In genomic region chr16:91694455-91695084, GRCm38 (mm10) we compare ENCODE assay signal across 8 mouse cellular contexts. TPM values are rescaled to one million over a fixed set of nuclear protein-coding genes. Genes with fewer than 3 reads are reported as not detected.
DNase-seq lines count a peak whose midpoint lies in the region; ATAC-seq and TF ChIP-seq lines count a peak whose summit lies in the region.

No protein-coding gene starts in this region.

- peak; percentile 88 for TF ChIP-seq CTCF in C2C12 (IDR thresholded peaks at IDR 0.05; ENCODE audit: control insufficient read depth, insufficient read depth, insufficient read length)
- peak; percentile 93 for TF ChIP-seq CTCF in bone marrow macrophage, adult 2 months (IDR thresholded peaks at IDR 0.05; ENCODE audit: low read depth, low read length)

- ATAC-seq in erythroid progenitor cell, adult 5-6 weeks (replicated peaks; ENCODE audit: low FRiP score, poor library complexity, severe bottlenecking): peak; percentile 92
- peak; percentile 81 for ATAC-seq in heart, embryonic 12.5 days (ENCODE audit: insufficient number of reproducible peaks, low FRiP score)
- ATAC-seq in kidney, embryonic 15.5 days (replicated peaks; ENCODE audit: low FRiP score): peak; percentile 94
- ATAC-seq in liver, embryonic 11.5 days (replicated peaks; ENCODE audit: low FRiP score): peak; percentile 85
- peak; percentile 87 for ATAC-seq in stomach, embryonic 14.5 days (ENCODE audit: insufficient number of reproducible peaks, insufficient read depth, low FRiP score, low read depth)

- H3ac ChIP-seq in C2C12 (ENCODE audit: control insufficient read depth, insufficient read length, low read depth): no peak overlapping the region

- no peaks in the 10 kb centered on the region for H3K27me3 ChIP-seq in C2C12 (ENCODE audit: control insufficient read depth, insufficient read depth, insufficient read length)
- H3K27me3 ChIP-seq in heart, embryonic 12.5 days (replicated peaks): no peaks in the 10 kb centered on the region
- H3K27me3 ChIP-seq in kidney, embryonic 15.5 days: no peaks in the 10 kb centered on the region
- no peaks in the 10 kb centered on the region for H3K27me3 ChIP-seq in liver, embryonic 11.5 days (replicated peaks; ENCODE audit: control insufficient read depth, insufficient read depth, low read length)
- H3K27me3 ChIP-seq in stomach, embryonic 14.5 days (ENCODE audit: control insufficient read depth, insufficient read depth, low read length): no peaks in the 10 kb centered on the region

- 30% methylated on average over 14 of the region's 14 CpGs for whole genome bisulfite sequencing in heart, embryonic 12.5 days
- 32% methylated on average over 14 of the region's 14 CpGs for WGBS in kidney, embryonic 15.5 days
- WGBS in liver, embryonic 11.5 days: 31% methylated on average over 14 of the region's 14 CpGs
- 32% methylated on average over 14 of the region's 14 CpGs for WGBS in stomach, embryonic 14.5 days

- no peak overlapping the region for H3K27ac ChIP-seq in bone marrow macrophage, adult 2 months (ENCODE audit: insufficient read depth, low read depth, low read length)
- no peak overlapping the region for H3K27ac ChIP-seq in heart, embryonic 12.5 days (ENCODE audit: poor library complexity, severe bottlenecking)
- 0 out of 2 replicates have a peak overlapping the region, but pooled peaks have one; percentile 29 for H3K27ac ChIP-seq in kidney, embryonic 15.5 days
- H3K27ac ChIP-seq in liver, embryonic 11.5 days (ENCODE audit: low read depth, low read length): no peak overlapping the region
- no peak overlapping the region for H3K27ac ChIP-seq in stomach, embryonic 14.5 days (ENCODE audit: low read length)

- no peak for TF ChIP-seq POLR2A in bone marrow macrophage, adult 2 months (IDR thresholded peaks at IDR 0.05; ENCODE audit: borderline replicate concordance, low read depth, low read length)

- peak; percentile 71 for DNase-seq in liver, embryonic 11.5 days (ENCODE audit: low spot score)
- peak; percentile 58 to 68 for DNase-seq in natural killer cell, adult 2 months (ENCODE audit: low spot score in 2 of 2)

- peaks cover 10% of the 10 kb centered on the region for H3K4me1 ChIP-seq in bone marrow macrophage, adult 2 months (ENCODE audit: control insufficient read depth, insufficient read depth, low read length)
- peaks cover 6% of the 10 kb centered on the region; the same call in 1 of the 2 replicates for H3K4me1 ChIP-seq in heart, embryonic 12.5 days (replicated peaks)
- H3K4me1 ChIP-seq in kidney, embryonic 15.5 days: peaks cover 16% of the 10 kb centered on the region
- peaks cover 8% of the 10 kb centered on the region for H3K4me1 ChIP-seq in liver, embryonic 11.5 days (replicated peaks; ENCODE audit: control insufficient read depth, insufficient read depth, low read length)
- H3K4me1 ChIP-seq in stomach, embryonic 14.5 days (ENCODE audit: control insufficient read depth, insufficient read depth, low read length): no peaks in the 10 kb centered on the region

- H3K4me3 ChIP-seq in C2C12 (ENCODE audit: insufficient read depth, poor library complexity, severe bottlenecking): no peak overlapping the region
- H3K4me3 ChIP-seq in bone marrow macrophage, adult 2 months (ENCODE audit: insufficient read depth, low read length): no peak overlapping the region
- H3K4me3 ChIP-seq in heart, embryonic 12.5 days: no peak overlapping the region
- H3K4me3 ChIP-seq in kidney, embryonic 15.5 days (replicated peaks): no peak overlapping the region
- H3K4me3 ChIP-seq in liver, embryonic 11.5 days (ENCODE audit: low read depth, low read length): no peak overlapping the region
- no peak overlapping the region for H3K4me3 ChIP-seq in stomach, embryonic 14.5 days (ENCODE audit: low read depth, low read length)

- H3K4me2 ChIP-seq in heart, embryonic 12.5 days: no peak overlapping the region
- H3K4me2 ChIP-seq in kidney, embryonic 15.5 days: 0 out of 2 replicates have a peak overlapping the region, but pooled peaks have one; percentile 25
- no peak overlapping the region for H3K4me2 ChIP-seq in liver, embryonic 11.5 days
- H3K4me2 ChIP-seq in stomach, embryonic 14.5 days (replicated peaks; ENCODE audit: low read depth, low read length): no peak overlapping the region

- H3K79me3 ChIP-seq in C2C12 (ENCODE audit: low read depth): no peaks in the 10 kb centered on the region

- no peak overlapping the region for H3K9ac ChIP-seq in heart, embryonic 12.5 days
- no peak overlapping the region for H3K9ac ChIP-seq in kidney, embryonic 15.5 days
- no peak overlapping the region for H3K9ac ChIP-seq in liver, embryonic 11.5 days (ENCODE audit: low read depth, low read length)
- H3K9ac ChIP-seq in stomach, embryonic 14.5 days (replicated peaks; ENCODE audit: low read depth, low read length): no peak overlapping the region

- H3K36me3 ChIP-seq in C2C12 (ENCODE audit: control insufficient read depth, insufficient read depth): peaks cover 15% of the 10 kb centered on the region
- H3K36me3 ChIP-seq in heart, embryonic 12.5 days: peaks cover 43% of the 10 kb centered on the region
- peaks cover 38% of the 10 kb centered on the region for H3K36me3 ChIP-seq in kidney, embryonic 15.5 days
- peaks cover 8% of the 10 kb centered on the region for H3K36me3 ChIP-seq in liver, embryonic 11.5 days (ENCODE audit: control insufficient read depth, insufficient read depth, low read length)
- H3K36me3 ChIP-seq in stomach, embryonic 14.5 days (ENCODE audit: control insufficient read depth, insufficient read depth, low read length): peaks cover 9% of the 10 kb centered on the region

- H3K9me3 ChIP-seq in heart, embryonic 12.5 days (replicated peaks): no peaks in the 10 kb centered on the region
- no peaks in the 10 kb centered on the region for H3K9me3 ChIP-seq in kidney, embryonic 15.5 days (replicated peaks)
- no peaks in the 10 kb centered on the region for H3K9me3 ChIP-seq in liver, embryonic 11.5 days (ENCODE audit: control insufficient read depth, low read length)
- H3K9me3 ChIP-seq in stomach, embryonic 14.5 days (ENCODE audit: control insufficient read depth, low read depth, low read length): no peaks in the 10 kb centered on the region

- H3K79me2 ChIP-seq in C2C12 (ENCODE audit: control insufficient read depth, insufficient read depth): no peaks in the 10 kb centered on the region

RNA-seq across cellular contexts. Expression of gene Donson, which starts 6.0 kb away (rescaled TPM):
- polyA plus RNA-seq in C2C12 (2012; fragmentation: generic; extraction: Trizol): 12.2 TPM
- polyA plus RNA-seq in bone marrow macrophage, adult 2 months (2012; ENCODE audit: insufficient read depth, insufficient read length, missing spikeins): 12.2 and 14.5 TPM in 2 replicates
- 97.3 and 123 TPM in 2 replicates for total RNA-seq in erythroid progenitor cell, adult 5-6 weeks (2015; ENCODE audit: low replicate concordance)
- 212 and 232 TPM in 2 replicates for total RNA-seq in erythroid progenitor cell, adult 5-6 weeks (2017; ENCODE audit: low replicate concordance)
- polyA plus RNA-seq in heart, embryonic 12.5 days (2016; fragmentation: Nextera tagmentation; extraction: Ambion mirVana): 20.9 and 22.5 TPM in 2 replicates
- 21.0 and 21.8 TPM in 2 replicates for polyA plus RNA-seq in kidney, embryonic 15.5 days (2015; fragmentation: Nextera tagmentation; extraction: Ambion mirVana)
- polyA plus RNA-seq in liver, embryonic 11.5 days (2014; fragmentation: Nextera tagmentation; extraction: Ambion mirVana): 38.3 and 44.4 TPM in 2 replicates
- 22.9 and 26.2 TPM in 2 replicates for polyA plus RNA-seq in stomach, embryonic 14.5 days (2014; fragmentation: Nextera tagmentation; extraction: Ambion mirVana)

RNA-seq across cellular contexts. Expression of gene Cryzl1, which starts 34.2 kb away (rescaled TPM):
- polyA plus RNA-seq in C2C12 (2012; fragmentation: generic; extraction: Trizol): 16.7 TPM
- 55.0 and 61.5 TPM in 2 replicates for polyA plus RNA-seq in bone marrow macrophage, adult 2 months (2012; ENCODE audit: insufficient read depth, insufficient read length, missing spikeins)
- 49.7 and 69.6 TPM in 2 replicates for total RNA-seq in erythroid progenitor cell, adult 5-6 weeks (2015; ENCODE audit: low replicate concordance)
- 79.6 and 125 TPM in 2 replicates for total RNA-seq in erythroid progenitor cell, adult 5-6 weeks (2017; ENCODE audit: low replicate concordance)
- 48.2 and 54.5 TPM in 2 replicates for polyA plus RNA-seq in heart, embryonic 12.5 days (2016; fragmentation: Nextera tagmentation; extraction: Ambion mirVana)
- 68.8 and 87.6 TPM in 2 replicates for polyA plus RNA-seq in kidney, embryonic 15.5 days (2015; fragmentation: Nextera tagmentation; extraction: Ambion mirVana)
- 56.4 and 57.7 TPM in 2 replicates for polyA plus RNA-seq in liver, embryonic 11.5 days (2014; fragmentation: Nextera tagmentation; extraction: Ambion mirVana)
- polyA plus RNA-seq in stomach, embryonic 14.5 days (2014; fragmentation: Nextera tagmentation; extraction: Ambion mirVana): 82.1 and 88.9 TPM in 2 replicates

RNA-seq across cellular contexts. Expression of gene Itsn1, which starts 34.5 kb away (rescaled TPM):
- 24.3 TPM for polyA plus RNA-seq in C2C12 (2012; fragmentation: generic; extraction: Trizol)
- 110 and 130 TPM in 2 replicates for polyA plus RNA-seq in bone marrow macrophage, adult 2 months (2012; ENCODE audit: insufficient read depth, insufficient read length, missing spikeins)
- total RNA-seq in erythroid progenitor cell, adult 5-6 weeks (2015; ENCODE audit: low replicate concordance): 133 and 192 TPM in 2 replicates
- 435 and 485 TPM in 2 replicates for total RNA-seq in erythroid progenitor cell, adult 5-6 weeks (2017; ENCODE audit: low replicate concordance)
- 29.7 and 31.2 TPM in 2 replicates for polyA plus RNA-seq in heart, embryonic 12.5 days (2016; fragmentation: Nextera tagmentation; extraction: Ambion mirVana)
- polyA plus RNA-seq in kidney, embryonic 15.5 days (2015; fragmentation: Nextera tagmentation; extraction: Ambion mirVana): 24.6 and 27.6 TPM in 2 replicates
- polyA plus RNA-seq in liver, embryonic 11.5 days (2014; fragmentation: Nextera tagmentation; extraction: Ambion mirVana): 24.0 and 24.5 TPM in 2 replicates
- polyA plus RNA-seq in stomach, embryonic 14.5 days (2014; fragmentation: Nextera tagmentation; extraction: Ambion mirVana): 25.1 and 26.4 TPM in 2 replicates

RNA-seq across cellular contexts. Expression of gene Son, which starts 47.3 kb away (rescaled TPM):
- 53.5 TPM for polyA plus RNA-seq in C2C12 (2012; fragmentation: generic; extraction: Trizol)
- polyA plus RNA-seq in bone marrow macrophage, adult 2 months (2012; ENCODE audit: insufficient read depth, insufficient read length, missing spikeins): 237 and 238 TPM in 2 replicates
- 365 and 449 TPM in 2 replicates for total RNA-seq in erythroid progenitor cell, adult 5-6 weeks (2015; ENCODE audit: low replicate concordance)
- total RNA-seq in erythroid progenitor cell, adult 5-6 weeks (2017; ENCODE audit: low replicate concordance): 237 and 325 TPM in 2 replicates
- 97.8 and 103 TPM in 2 replicates for polyA plus RNA-seq in heart, embryonic 12.5 days (2016; fragmentation: Nextera tagmentation; extraction: Ambion mirVana)
- 117 and 118 TPM in 2 replicates for polyA plus RNA-seq in kidney, embryonic 15.5 days (2015; fragmentation: Nextera tagmentation; extraction: Ambion mirVana)
- 90.9 and 101 TPM in 2 replicates for polyA plus RNA-seq in liver, embryonic 11.5 days (2014; fragmentation: Nextera tagmentation; extraction: Ambion mirVana)
- 181 and 182 TPM in 2 replicates for polyA plus RNA-seq in stomach, embryonic 14.5 days (2014; fragmentation: Nextera tagmentation; extraction: Ambion mirVana)

RNA-seq across cellular contexts. Expression of gene Gart, which starts 47.8 kb away (rescaled TPM):
- polyA plus RNA-seq in C2C12 (2012; fragmentation: generic; extraction: Trizol): 131 TPM
- polyA plus RNA-seq in bone marrow macrophage, adult 2 months (2012; ENCODE audit: insufficient read depth, insufficient read length, missing spikeins): 27.6 and 31.6 TPM in 2 replicates
- total RNA-seq in erythroid progenitor cell, adult 5-6 weeks (2015; ENCODE audit: low replicate concordance): 47.9 and 60.8 TPM in 2 replicates
- 48.5 and 63.1 TPM in 2 replicates for total RNA-seq in erythroid progenitor cell, adult 5-6 weeks (2017; ENCODE audit: low replicate concordance)
- polyA plus RNA-seq in heart, embryonic 12.5 days (2016; fragmentation: Nextera tagmentation; extraction: Ambion mirVana): 87.4 and 90.7 TPM in 2 replicates
- polyA plus RNA-seq in kidney, embryonic 15.5 days (2015; fragmentation: Nextera tagmentation; extraction: Ambion mirVana): 128 and 132 TPM in 2 replicates
- 227 and 251 TPM in 2 replicates for polyA plus RNA-seq in liver, embryonic 11.5 days (2014; fragmentation: Nextera tagmentation; extraction: Ambion mirVana)
- 95.8 and 114 TPM in 2 replicates for polyA plus RNA-seq in stomach, embryonic 14.5 days (2014; fragmentation: Nextera tagmentation; extraction: Ambion mirVana)
